Mouse (Mus musculus): Measurements from ENCODE around the gene Tgfa. TPM values are rescaled to one million over a fixed set of nuclear protein-coding genes. Genes with fewer than 3 reads are reported as not detected.

The Tgfa gene
- polyA plus RNA-seq, 1 experiment from 2014 or later: 4.5 TPM

DNA sequence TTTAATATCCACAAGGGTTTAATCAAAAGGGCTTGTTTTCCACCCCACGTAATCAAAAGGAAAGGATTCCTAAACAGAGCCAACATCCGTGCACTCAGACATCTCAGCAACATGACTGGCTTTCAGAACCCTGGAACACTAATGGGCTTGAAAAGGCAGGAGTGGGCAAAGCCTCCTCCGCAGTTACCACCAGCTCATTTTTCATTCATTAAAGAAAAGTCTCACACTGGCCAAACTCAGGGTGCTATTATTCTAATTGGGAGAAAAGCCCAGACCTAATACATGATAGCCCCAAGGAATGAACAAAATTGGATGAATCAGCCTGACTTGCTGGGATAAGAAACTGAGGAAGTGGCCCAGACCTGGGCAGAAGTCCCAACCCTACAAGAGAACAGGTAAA, 129.4 kb downstream of the Tgfa start:
- H3K9ac ChIP-seq (ENCODE audit: low read length): no peak overlapping the region
- no peaks in the 10 kb centered on the region for H3K27me3 ChIP-seq (ENCODE audit: control insufficient read depth, insufficient read depth, low read length)
- peaks cover 2 to 5% of the 10 kb centered on the region in 2 experiments; a peak in 2 of 4 replicates for H3K4me1 ChIP-seq (ENCODE audit: control insufficient read depth in 2 of 2, insufficient read depth in 2 of 2, low read length in 2 of 2)
- no peaks in the 10 kb centered on the region for H3K9me3 ChIP-seq (ENCODE audit: control insufficient read depth, low read length)
- no peak for ATAC-seq (ENCODE audit: insufficient number of reproducible peaks, insufficient read depth, low FRiP score, low read depth)
- H3K4me3 ChIP-seq (ENCODE audit: control insufficient read depth in 1 of 2, insufficient read depth in 1 of 2, low read depth in 1 of 2, low read length in 2 of 2): no peak overlapping the region
- WGBS: 81% methylated on average over 3 of the region's 3 CpGs
- H3K36me3 ChIP-seq (ENCODE audit: control insufficient read depth, insufficient read depth, low read length): no peaks in the 10 kb centered on the region
- H3K27ac ChIP-seq (replicated peaks in 1 of 2; ENCODE audit: control insufficient read depth in 1 of 2, insufficient read depth in 1 of 2, low read depth in 2 of 2, low read length in 2 of 2): no peak overlapping the region
- no peak overlapping the region for H3K4me2 ChIP-seq (ENCODE audit: low read length)

Other genes starting within 250 kb of the Tgfa start
- gene Dusp11, start 233.6 kb upstream of the Tgfa start, polyA plus RNA-seq (2014; fragmentation: Nextera tagmentation; extraction: Ambion mirVana): 49.8 TPM in 2 replicates
- gene Figla, start 179.1 kb upstream of the Tgfa start, polyA plus RNA-seq (2014; fragmentation: Nextera tagmentation; extraction: Ambion mirVana): not detected in 2 replicates
- 1.7 and 2.3 TPM in 2 replicates for gene Add2, start 166.5 kb upstream of the Tgfa start, polyA plus RNA-seq (2014; fragmentation: Nextera tagmentation; extraction: Ambion mirVana)
- 91.6 and 91.9 TPM in 2 replicates for gene Fam136a, start 170.4 kb downstream of the Tgfa start, polyA plus RNA-seq (2014; fragmentation: Nextera tagmentation; extraction: Ambion mirVana)
- gene Snrpg, start 176.1 kb downstream of the Tgfa start, polyA plus RNA-seq (2014; fragmentation: Nextera tagmentation; extraction: Ambion mirVana): 330 and 384 TPM in 2 replicates
- 59.2 and 66.6 TPM in 2 replicates for gene Pcyox1, start 201.9 kb downstream of the Tgfa start, polyA plus RNA-seq (2014; fragmentation: Nextera tagmentation; extraction: Ambion mirVana)
- gene Tia1, start 209.0 kb downstream of the Tgfa start, polyA plus RNA-seq (2014; fragmentation: Nextera tagmentation; extraction: Ambion mirVana): 133 and 140 TPM in 2 replicates
- not detected in 2 replicates for gene Gm44790, start 231.4 kb downstream of the Tgfa start, polyA plus RNA-seq (2014; fragmentation: Nextera tagmentation; extraction: Ambion mirVana)
- 17.1 and 20.0 TPM in 2 replicates for gene C87436, start 243.2 kb downstream of the Tgfa start, polyA plus RNA-seq (2014; fragmentation: Nextera tagmentation; extraction: Ambion mirVana)